Mouse (Mus musculus): ENCODE data around the gene Cks1b. TPM values are rescaled to one million over a fixed set of nuclear protein-coding genes. Genes with fewer than 3 reads are reported as not detected.

Gene Cks1b
- total RNA-seq, 2 experiments from 2014 or later, result 9.6 to 14.4 TPM

Other genes starting within 250 kb of the Cks1b start
- 10 to 100 TPM; 32.1 to 35.6 TPM for gene Scamp3, start 240.9 kb downstream of the Cks1b start, total RNA-seq (2021)
- 10 to 100 TPM; 10.7 to 12.6 TPM for gene Fam189b, start 235.2 kb downstream of the Cks1b start, total RNA-seq (2021)
- gene Gba, start 215.5 kb downstream of the Cks1b start, total RNA-seq (2021), result 10 to 100 TPM; 19.5 to 20.7 TPM
- 10 to 100 TPM; 27.8 to 37.9 TPM for gene Thbs3, start 203.2 kb downstream of the Cks1b start, total RNA-seq (2021)
- 10 to 100 TPM; 42.4 to 52.2 TPM for gene Mtx1, start 191.3 kb downstream of the Cks1b start, total RNA-seq (2021)
- under 1 TPM; 0.21 to 0.22 TPM for gene Muc1, start 189.3 kb downstream of the Cks1b start, total RNA-seq (2021)
- 10 to 100 TPM; 74.0 to 85.6 TPM for gene Krtcap2, start 172.4 kb downstream of the Cks1b start, total RNA-seq (2021)
- under 1 TPM; 0.16 to 0.39 TPM for gene Trim46, start 172.1 kb downstream of the Cks1b start, total RNA-seq (2021)
- gene Dpm3, start 159.0 kb downstream of the Cks1b start, total RNA-seq (2021), result 10 to 100 TPM; 32.5 to 37.3 TPM
- gene Slc50a1, start 147.8 kb downstream of the Cks1b start, total RNA-seq (2021), result 10 to 100 TPM; 14.2 to 14.6 TPM
- gene Efna1, start 137.2 kb downstream of the Cks1b start, total RNA-seq (2021), result 10 to 100 TPM; 20.7 to 22.1 TPM
- not detected for gene Efna3, start 95.4 kb downstream of the Cks1b start, total RNA-seq (2021)
- under 1 TPM; 0.42 to 0.80 TPM for gene Efna4, start 80.4 kb downstream of the Cks1b start, total RNA-seq (2021)
- 10 to 100 TPM; 35.0 to 40.1 TPM for gene Adam15, start 68.4 kb downstream of the Cks1b start, total RNA-seq (2021)
- not detected for gene Dcst2, start 56.4 kb downstream of the Cks1b start, total RNA-seq (2021)
- gene Dcst1, start 53.1 kb downstream of the Cks1b start, total RNA-seq (2021), result not detected
- gene Zbtb7b, start 23.6 kb downstream of the Cks1b start, total RNA-seq (2021), result 10 to 100 TPM; 18.4 to 24.0 TPM
- gene Lenep, start 15.6 kb downstream of the Cks1b start, total RNA-seq (2021), result not detected
- gene Flad1, start 6.5 kb downstream of the Cks1b start, total RNA-seq (2021), result 10 to 100 TPM; 30.9 to 33.4 TPM
- 10 to 100 TPM; 35.9 to 38.8 TPM for gene Shc1, start 60 bp upstream of the Cks1b start, total RNA-seq (2021)
- 10 to 100 TPM; 10.8 to 13.6 TPM for gene Pygo2, start 11.8 kb upstream of the Cks1b start, total RNA-seq (2021)
- gene Pbxip1, start 18.3 kb upstream of the Cks1b start, total RNA-seq (2021), result 100 to 1,000 TPM; 163 to 164 TPM
- 1 to 10 TPM; 4.6 to 6.3 TPM for gene Pmvk, start 36.2 kb upstream of the Cks1b start, total RNA-seq (2021)
- 1 to 10 TPM; 3.3 to 6.0 TPM for gene Kcnn3, start 101.8 kb upstream of the Cks1b start, total RNA-seq (2021)